Mouse (Mus musculus): ENCODE results near the gene Gm44502. TPM values are rescaled to one million over a fixed set of nuclear protein-coding genes. Genes with fewer than 3 reads are reported as not detected.

The Gm44502 gene
- total RNA-seq, 4 experiments from 2014 or later = 0.81 to 2.2 (median 1.0) TPM

Other genes with a start within 250 kb of the Gm44502 start
- 1 to 10 TPM; 4.5 to 6.3 (median 5.3) TPM for gene Plxnb2, start 248.9 kb downstream of the Gm44502 start, total RNA-seq (2022)
- gene Dennd6b, start 233.2 kb downstream of the Gm44502 start, total RNA-seq (2022) = 1 to 10 TPM; 8.3 to 9.4 (median 9.2) TPM
- 100 to 1,000 TPM in 3 of 4 experiments, 10 to 100 TPM in 1; 97.2 to 102 (median 101) TPM for gene Ppp6r2, start 218.1 kb downstream of the Gm44502 start, total RNA-seq (2022)
- gene Sbf1, start 114.4 kb downstream of the Gm44502 start, total RNA-seq (2022) = 100 to 1,000 TPM in 1 of 4 experiments, 10 to 100 TPM in 3; 64.8 to 105 (median 72.5) TPM
- gene Adm2, start 107.0 kb downstream of the Gm44502 start, total RNA-seq (2022) = not detected
- gene Miox, start 95.3 kb downstream of the Gm44502 start, total RNA-seq (2022) = not detected
- gene Lmf2, start 74.0 kb downstream of the Gm44502 start, total RNA-seq (2022) = 10 to 100 TPM; 10.8 to 16.9 (median 13.5) TPM
- gene Ncaph2, start 74.0 kb downstream of the Gm44502 start, total RNA-seq (2022) = 10 to 100 TPM; 43.4 to 46.6 (median 45.1) TPM
- 10 to 100 TPM; 13.1 to 15.5 (median 14.1) TPM for gene Sco2, start 55.9 kb downstream of the Gm44502 start, total RNA-seq (2022)
- under 1 TPM; 0.34 to 0.51 (median 0.47) TPM for gene Tymp, start 52.7 kb downstream of the Gm44502 start, total RNA-seq (2022)
- gene Odf3b, start 50.4 kb downstream of the Gm44502 start, total RNA-seq (2022) = 1 to 10 TPM in 1 of 4 experiments, under 1 TPM in 2, not detected in 1; 0.41 to 1.5 (median 0.72) TPM
- not detected for gene Klhdc7b, start 44.8 kb downstream of the Gm44502 start, total RNA-seq (2022)
- not detected for gene Syce3, start 19.2 kb downstream of the Gm44502 start, total RNA-seq (2022)
- 100 to 1,000 TPM; 220 to 274 (median 238) TPM for gene Cpt1b, start 3.8 kb downstream of the Gm44502 start, total RNA-seq (2022)
- under 1 TPM in 3 of 4 experiments, not detected in 1; 0.27 to 0.61 (median 0.31) TPM for gene C730034F03Rik, start 107 bp downstream of the Gm44502 start, total RNA-seq (2022)
- gene Chkb, start 212 bp upstream of the Gm44502 start, total RNA-seq (2022) = 10 to 100 TPM; 23.3 to 25.8 (median 25.1) TPM
- under 1 TPM in 3 of 4 experiments, not detected in 1; 0.10 to 0.65 (median 0.56) TPM for gene Mapk8ip2, start 24.2 kb upstream of the Gm44502 start, total RNA-seq (2022)
- 1 to 10 TPM; 1.7 to 3.9 (median 2.8) TPM for gene Arsa, start 47.7 kb upstream of the Gm44502 start, total RNA-seq (2022)
- 10 to 100 TPM in 2 of 4 experiments, 1 to 10 TPM in 2; 5.9 to 11.7 (median 8.8) TPM for gene Shank3, start 69.9 kb upstream of the Gm44502 start, total RNA-seq (2022)
- under 1 TPM in 1 of 4 experiments, not detected in 3; 0.51 TPM for gene Acr, start 138.6 kb upstream of the Gm44502 start, total RNA-seq (2022)
- gene Rabl2, start 162.2 kb upstream of the Gm44502 start, total RNA-seq (2022) = 1 to 10 TPM; 2.2 to 3.0 (median 2.6) TPM